Mouse (Mus musculus): ENCODE results near the gene Slc25a25.

- TF ChIP-seq CTCF (IDR thresholded peaks at IDR 0.05; ENCODE audit: borderline replicate concordance, insufficient read depth, low read length) (no peak), POLR2A (IDR thresholded peaks at IDR 0.05; ENCODE audit: low read depth, low read length) (peak; percentile 61)
These were observed 55.2 kb downstream of the Slc25a25 start for GRCm38 (mm10) chr2:32395946-32396621.

Data from embryonic fibroblast, embryonic 13.5 days (primary cell).